Mouse (Mus musculus): ENCODE data around the gene Irf2bp1. TPM values are rescaled to one million over a fixed set of nuclear protein-coding genes. Genes with fewer than 3 reads are reported as not detected.

The Irf2bp1 gene
- polyA plus RNA-seq, 1 experiment from 2014 or later, result 22.1 TPM

DNA sequence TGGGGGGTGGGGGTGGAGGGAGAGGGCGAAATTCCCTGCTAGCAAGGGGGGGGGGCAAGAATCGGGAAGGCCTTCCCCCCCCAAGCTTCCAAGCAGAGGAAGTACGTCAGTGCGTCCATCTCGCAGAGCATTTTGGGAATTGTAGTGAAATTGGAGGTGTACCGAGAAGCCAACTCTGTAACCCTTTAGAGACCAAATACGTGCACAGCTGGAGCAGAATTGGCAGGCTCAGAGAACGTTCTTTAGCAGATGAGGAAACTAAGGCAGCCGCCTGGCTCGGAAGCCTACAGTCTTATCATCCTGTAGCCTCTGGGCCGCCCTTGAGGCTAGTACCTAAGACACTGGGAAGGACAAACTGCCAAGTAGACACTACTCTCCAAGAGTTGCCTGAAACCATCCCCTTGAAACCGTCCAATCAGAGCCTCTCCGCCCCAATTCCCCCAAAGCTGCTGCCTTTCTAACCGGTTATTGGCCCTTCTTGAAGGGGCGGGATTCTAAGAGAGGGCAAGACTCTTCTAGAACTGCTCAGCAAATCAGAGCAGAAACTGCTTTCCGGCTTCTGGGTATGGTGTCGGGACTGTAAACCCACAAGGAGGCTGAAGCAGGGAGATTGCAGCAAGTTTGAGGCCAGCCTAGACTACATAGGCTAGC is 871 bp upstream of the Irf2bp1 start:
- Histone ChIP-seq H3K36me3 (replicated peaks) (peaks cover 37% of the 10 kb centered on the region), H3K27ac (peak overlapping the region; percentile 85), H3K27me3 (ENCODE audit: poor library complexity, severe bottlenecking) (no peaks in the 10 kb centered on the region), H3K9me3 (no peaks in the 10 kb centered on the region), H3K4me3 (peak overlapping the region; percentile 46), H3K4me1 (peaks cover 79% of the 10 kb centered on the region)
- DNase-seq (ENCODE audit: extremely low spot score, low spot score), result peak; percentile 78
- WGBS, result 2% methylated on average over 17 of the region's 17 CpGs

DNA sequence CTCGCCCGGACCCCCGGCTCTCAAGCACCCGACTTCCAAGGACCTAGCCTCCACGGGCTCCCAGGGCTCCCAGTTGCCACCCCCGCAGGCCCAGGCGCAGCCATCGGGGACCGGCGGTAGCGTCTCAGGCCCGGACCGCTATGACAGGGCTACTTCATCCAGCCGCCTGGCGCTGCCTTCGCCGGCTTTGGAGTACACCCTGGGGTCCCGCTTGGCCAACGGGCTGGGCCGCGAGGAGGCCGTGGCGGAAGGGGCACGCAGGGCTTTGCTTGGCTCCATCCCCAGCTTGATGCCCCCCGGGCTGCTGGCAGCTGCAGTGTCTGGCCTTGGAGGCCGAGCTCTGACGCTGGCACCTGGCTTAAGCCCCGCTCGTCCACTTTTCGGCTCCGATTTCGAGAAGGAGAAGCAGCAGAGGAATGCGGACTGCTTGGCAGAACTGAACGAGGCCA is 811 bp downstream of the Irf2bp1 start:
- H3K36me3 ChIP-seq (replicated peaks), result peaks cover 40% of the 10 kb centered on the region
- H3K27me3 ChIP-seq (ENCODE audit: poor library complexity, severe bottlenecking), result no peaks in the 10 kb centered on the region
- peaks cover 75% of the 10 kb centered on the region for H3K4me1 ChIP-seq
- H3K27ac ChIP-seq, result peak overlapping the region; percentile 95
- WGBS, result 10% methylated on average over 34 of the region's 34 CpGs
- no peaks in the 10 kb centered on the region for H3K9me3 ChIP-seq
- H3K4me3 ChIP-seq, result peak overlapping the region; percentile 85
- DNase-seq (ENCODE audit: extremely low spot score, low spot score), result no peak

DNA sequence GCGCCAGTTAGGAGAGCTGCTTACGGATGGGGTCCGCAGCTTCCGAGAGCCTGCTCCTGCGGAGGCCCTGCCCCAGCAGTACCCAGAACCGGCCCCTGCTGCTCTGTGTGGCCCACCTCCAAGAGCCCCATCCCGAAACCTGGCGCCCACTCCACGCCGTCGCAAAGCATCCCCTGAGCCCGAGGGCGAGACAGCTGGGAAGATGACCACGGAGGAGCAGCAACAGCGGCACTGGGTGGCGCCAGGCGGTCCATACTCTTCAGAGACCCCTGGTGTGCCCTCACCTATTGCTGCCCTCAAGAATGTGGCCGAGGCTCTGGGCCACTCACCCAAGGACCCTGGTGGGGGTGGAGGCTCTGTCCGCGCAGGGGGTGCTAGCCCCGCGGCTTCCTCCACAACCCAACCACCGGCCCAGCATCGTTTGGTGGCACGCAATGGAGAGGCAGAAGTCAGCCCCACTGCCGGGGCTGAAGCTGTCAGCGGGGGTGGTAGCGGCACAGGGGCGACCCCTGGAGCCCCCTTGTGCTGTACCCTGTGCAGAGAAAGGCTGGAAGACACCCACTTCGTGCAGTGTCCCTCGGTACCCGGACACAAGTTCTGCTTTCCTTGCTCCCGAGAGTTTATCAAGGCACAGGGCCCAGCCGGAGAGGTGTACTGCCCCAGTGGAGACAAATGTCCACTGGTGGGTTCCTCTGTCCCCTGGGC is 1.7 kb downstream of the Irf2bp1 start:
- 84% methylated on average over 34 of the region's 34 CpGs for WGBS
- Histone ChIP-seq H3K27ac (0 out of 2 replicates have a peak overlapping the region, but pooled peaks have one; percentile 8), H3K9me3 (no peaks in the 10 kb centered on the region), H3K4me3 (peak overlapping the region; percentile 85), H3K27me3 (ENCODE audit: poor library complexity, severe bottlenecking) (no peaks in the 10 kb centered on the region), H3K36me3 (replicated peaks) (peaks cover 38% of the 10 kb centered on the region), H3K4me1 (peaks cover 68% of the 10 kb centered on the region)
- DNase-seq (ENCODE audit: extremely low spot score, low spot score), result no peak

DNA sequence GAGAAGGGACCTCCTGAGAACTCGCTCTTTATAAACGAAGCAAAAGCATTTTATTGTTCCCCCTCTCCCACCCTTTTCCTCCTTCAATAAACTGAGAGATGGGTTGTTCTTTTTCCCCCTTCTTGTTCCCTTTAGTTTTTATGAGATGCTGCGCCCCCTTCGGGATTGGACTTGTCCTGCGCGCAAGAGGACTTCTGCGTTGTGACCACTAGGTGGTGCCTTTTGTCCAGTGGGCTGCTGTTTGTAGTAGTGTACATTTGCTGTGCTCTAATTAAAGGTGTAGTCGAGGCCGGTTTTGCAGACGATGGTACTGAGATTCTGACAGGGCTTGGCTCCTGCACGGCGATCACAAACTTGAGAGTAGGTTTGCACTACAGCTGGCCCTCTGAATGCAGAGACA is 2.6 kb downstream of the Irf2bp1 start:
- Histone ChIP-seq H3K36me3 (replicated peaks) (peaks cover 35% of the 10 kb centered on the region), H3K4me3 (peak overlapping the region; percentile 85; the same call in 1 of the 2 replicates), H3K27me3 (ENCODE audit: poor library complexity, severe bottlenecking) (no peaks in the 10 kb centered on the region), H3K9me3 (no peaks in the 10 kb centered on the region), H3K4me1 (peaks cover 59% of the 10 kb centered on the region), H3K27ac (no peak overlapping the region)
- WGBS, result 7% methylated on average over 12 of the region's 12 CpGs
- DNase-seq (ENCODE audit: extremely low spot score, low spot score), result peak; percentile 83

DNA sequence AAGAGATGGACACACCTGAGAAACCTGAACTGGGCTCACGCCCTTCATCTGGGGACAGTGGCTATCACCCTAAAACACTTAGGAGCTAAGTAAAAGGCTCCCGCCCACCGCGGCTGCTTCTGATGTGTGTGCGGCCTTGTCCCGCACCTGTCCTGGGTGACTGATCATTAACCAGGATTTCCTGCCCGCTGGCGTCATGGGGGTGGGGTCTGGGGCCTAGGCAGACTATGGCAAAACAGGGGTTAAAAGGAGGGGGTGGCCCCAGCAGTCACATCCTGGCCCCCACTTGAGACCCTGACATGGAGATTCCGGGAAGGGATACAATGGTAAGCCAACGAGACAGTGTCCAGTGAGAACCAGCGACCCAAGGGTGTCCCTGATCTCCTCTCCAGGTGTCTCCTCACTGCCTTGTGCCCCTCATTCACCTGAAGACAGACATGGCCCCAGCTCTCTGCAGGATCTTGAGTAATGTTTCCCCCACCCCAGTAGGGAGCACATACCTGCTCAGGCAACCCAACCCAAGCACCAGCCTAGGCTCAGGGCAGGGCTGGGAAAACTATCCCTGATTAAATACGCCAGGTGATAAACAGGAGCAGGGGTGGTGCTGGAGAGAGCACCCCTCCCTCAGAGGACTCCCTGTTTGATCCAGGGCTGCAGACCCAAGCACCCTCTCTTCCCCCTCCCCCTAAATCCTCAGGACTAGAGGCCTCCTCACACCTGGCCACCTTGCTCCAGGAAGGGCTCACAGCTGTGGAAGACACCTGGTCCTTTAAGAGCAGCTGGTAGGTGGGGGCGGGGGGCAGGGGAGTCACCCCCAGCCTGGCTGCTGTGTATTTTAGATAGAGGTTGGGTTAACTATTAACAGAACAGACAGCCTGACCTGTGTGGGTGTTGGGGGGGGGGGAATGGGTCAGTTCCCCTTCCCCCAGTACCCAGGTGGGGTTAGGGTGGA is 3.5 kb downstream of the Irf2bp1 start:
- DNase-seq (ENCODE audit: extremely low spot score, low spot score), result no peak
- no peaks in the 10 kb centered on the region for H3K27me3 ChIP-seq (ENCODE audit: poor library complexity, severe bottlenecking)
- peaks cover 61% of the 10 kb centered on the region for H3K4me1 ChIP-seq
- no peaks in the 10 kb centered on the region for H3K9me3 ChIP-seq
- no peak overlapping the region for H3K27ac ChIP-seq
- 79% methylated on average over 13 of the region's 13 CpGs for WGBS
- 0 out of 2 replicates have a peak overlapping the region, but pooled peaks have one; percentile 18 for H3K4me3 ChIP-seq
- H3K36me3 ChIP-seq (replicated peaks), result peaks cover 35% of the 10 kb centered on the region

DNA sequence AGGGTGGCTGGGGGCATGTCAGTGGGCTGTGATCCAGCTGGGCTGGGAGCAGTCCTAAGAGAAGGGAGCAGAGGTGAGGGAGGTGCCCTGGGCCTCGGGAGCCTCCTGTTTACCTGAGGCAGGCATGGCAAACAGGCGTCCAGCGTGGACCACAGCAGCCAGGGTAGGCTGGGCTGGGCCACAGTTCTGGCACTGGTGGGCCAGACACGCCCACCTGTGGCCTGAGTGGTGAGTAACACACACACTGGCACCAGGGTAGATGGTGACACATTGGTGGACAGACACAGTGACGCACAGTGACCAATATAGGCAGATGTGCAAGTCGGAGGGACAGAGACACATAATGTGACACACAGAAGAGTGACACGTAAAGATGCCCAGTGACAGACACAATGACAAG is 6.7 kb downstream of the Irf2bp1 start:
- Histone ChIP-seq H3K27me3 (ENCODE audit: poor library complexity, severe bottlenecking) (0 out of 2 replicates have a peak, but pooled peaks cover 3% of the 10 kb centered on the region), H3K9me3 (no peaks in the 10 kb centered on the region; the same call in 1 of the 2 replicates), H3K36me3 (replicated peaks) (peaks cover 25% of the 10 kb centered on the region), H3K27ac (no peak overlapping the region), H3K4me1 (peaks cover 47% of the 10 kb centered on the region), H3K4me3 (no peak overlapping the region)
- no peak for DNase-seq (ENCODE audit: extremely low spot score, low spot score)
- 83% methylated on average over 7 of the region's 7 CpGs for WGBS

DNA sequence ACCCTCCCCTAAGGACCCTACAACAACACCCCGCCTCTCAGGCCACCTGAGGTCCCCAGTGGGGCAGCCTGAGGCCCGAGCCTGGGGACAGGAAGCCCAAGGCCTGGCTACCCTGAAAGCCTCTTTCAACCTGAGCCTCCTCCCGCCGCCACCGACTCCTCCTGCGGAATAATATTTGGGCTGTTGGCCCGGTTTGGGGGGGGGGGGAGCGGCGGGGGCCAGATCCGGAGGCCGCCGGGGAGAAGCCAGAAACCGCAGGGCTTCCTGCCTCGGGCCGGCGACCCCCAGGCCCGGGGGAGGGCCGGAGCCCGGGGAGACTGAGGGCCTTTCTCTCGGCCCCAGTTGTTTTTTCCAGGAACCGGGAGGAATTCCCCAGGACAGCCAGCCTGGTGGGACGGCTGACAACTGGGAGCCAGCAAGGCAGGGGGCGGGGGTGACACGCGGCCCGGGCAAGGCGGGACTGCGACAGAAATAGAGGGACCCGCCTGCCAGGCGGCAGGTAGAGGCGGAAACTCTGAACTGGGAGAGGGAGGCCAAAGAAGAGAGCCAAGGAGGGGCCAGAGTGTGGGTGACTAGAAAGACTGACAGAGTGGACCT is 8.3 kb downstream of the Irf2bp1 start:
- 2% methylated on average over 31 of the region's 31 CpGs for WGBS
- H3K9me3 ChIP-seq, result no peaks in the 10 kb centered on the region; the same call in 1 of the 2 replicates
- 0 out of 2 replicates have a peak, but pooled peaks cover 3% of the 10 kb centered on the region for H3K27me3 ChIP-seq (ENCODE audit: poor library complexity, severe bottlenecking)
- DNase-seq (ENCODE audit: extremely low spot score, low spot score), result peak; percentile 42
- peak overlapping the region; percentile 51 for H3K4me3 ChIP-seq
- peaks cover 32% of the 10 kb centered on the region for H3K4me1 ChIP-seq
- peak overlapping the region; percentile 86 for H3K27ac ChIP-seq
- H3K36me3 ChIP-seq (replicated peaks), result peaks cover 11% of the 10 kb centered on the region

DNA sequence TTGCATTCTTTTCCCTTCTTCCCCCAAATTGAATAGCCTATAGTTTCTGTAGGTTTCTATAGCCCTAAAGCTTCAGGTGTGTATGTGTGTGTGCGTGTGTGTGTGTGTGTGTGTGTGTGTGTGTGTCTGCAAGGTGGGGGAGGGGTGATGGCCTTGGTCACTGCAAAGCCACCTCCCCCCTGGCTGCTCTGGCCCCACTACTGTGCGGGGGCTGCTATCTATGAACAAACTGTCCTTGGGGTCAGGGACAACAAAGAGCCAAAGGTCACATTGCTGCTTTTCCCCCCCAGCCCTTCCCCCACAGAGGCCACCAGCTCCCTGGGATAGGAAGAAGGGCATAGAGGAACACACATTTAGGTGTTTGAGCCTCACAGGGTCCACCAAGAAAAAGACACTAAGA is 9.0 kb downstream of the Irf2bp1 start:
- peaks cover 3% of the 10 kb centered on the region; the same call in 1 of the 2 replicates for H3K36me3 ChIP-seq (replicated peaks)
- H3K27ac ChIP-seq, result no peak overlapping the region
- H3K9me3 ChIP-seq, result no peaks in the 10 kb centered on the region; the same call in 1 of the 2 replicates
- DNase-seq (ENCODE audit: extremely low spot score, low spot score), result no peak
- no peak overlapping the region for H3K4me3 ChIP-seq
- 0 out of 2 replicates have a peak, but pooled peaks cover 3% of the 10 kb centered on the region for H3K27me3 ChIP-seq (ENCODE audit: poor library complexity, severe bottlenecking)
- H3K4me1 ChIP-seq, result peaks cover 24% of the 10 kb centered on the region
- 50% methylated on average over 2 of the region's 2 CpGs for WGBS

DNA sequence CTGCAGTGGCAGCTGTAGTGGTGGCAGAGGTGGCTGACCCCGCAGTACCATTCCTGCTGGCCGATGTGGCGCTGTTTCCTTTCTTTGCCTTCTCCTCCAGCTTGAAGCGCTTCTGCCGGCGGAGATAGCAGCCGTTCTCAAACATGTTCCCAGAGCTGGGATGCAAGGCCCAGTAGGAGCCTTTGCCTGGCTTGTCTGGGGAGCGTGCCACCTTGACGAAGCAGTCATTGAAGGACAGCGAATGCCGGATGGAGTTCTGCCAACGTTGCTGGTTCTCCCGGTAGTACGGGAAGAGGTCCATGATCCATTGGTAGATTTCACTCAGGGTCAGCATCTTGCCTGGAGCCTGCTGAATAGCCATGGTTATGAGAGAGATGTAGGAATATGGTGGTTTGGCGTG is 10.6 kb downstream of the Irf2bp1 start:
- Histone ChIP-seq H3K4me1 (peaks cover 20% of the 10 kb centered on the region), H3K4me3 (no peak overlapping the region), H3K36me3 (replicated peaks) (no peaks in the 10 kb centered on the region), H3K27me3 (ENCODE audit: poor library complexity, severe bottlenecking) (0 out of 2 replicates have a peak, but pooled peaks cover 3% of the 10 kb centered on the region), H3K9me3 (no peaks in the 10 kb centered on the region; the same call in 1 of the 2 replicates), H3K27ac (no peak overlapping the region)
- DNase-seq (ENCODE audit: extremely low spot score, low spot score), result no peak
- 64% methylated on average over 15 of the region's 15 CpGs for WGBS

DNA sequence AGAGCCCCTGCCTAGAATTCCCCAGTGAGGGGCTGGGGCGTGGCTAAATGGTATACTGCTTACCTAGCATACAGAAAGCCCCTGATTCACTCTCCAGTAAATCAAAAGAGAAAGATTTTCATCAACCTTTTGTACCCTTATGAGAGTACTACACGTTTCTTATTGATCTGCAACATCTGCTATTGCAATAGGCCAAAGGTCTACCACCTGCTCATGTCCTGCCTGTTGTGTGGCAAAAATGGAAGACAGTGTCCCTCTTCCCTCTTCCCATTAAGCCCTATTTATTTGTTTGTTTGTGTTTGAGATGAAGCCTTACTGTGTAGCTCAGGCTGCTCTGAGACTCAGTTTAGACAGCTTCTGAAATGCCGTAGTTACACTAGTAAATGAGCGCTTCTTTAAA is 12.2 kb downstream of the Irf2bp1 start:
- H3K27ac ChIP-seq, result no peak overlapping the region
- H3K9me3 ChIP-seq, result no peaks in the 10 kb centered on the region; the same call in 1 of the 2 replicates
- DNase-seq (ENCODE audit: extremely low spot score, low spot score), result no peak
- peaks cover 15% of the 10 kb centered on the region for H3K27me3 ChIP-seq (ENCODE audit: poor library complexity, severe bottlenecking)
- 89% methylated on average over 4 of the region's 4 CpGs for WGBS
- H3K4me1 ChIP-seq, result peaks cover 19% of the 10 kb centered on the region
- no peak overlapping the region for H3K4me3 ChIP-seq
- no peaks in the 10 kb centered on the region for H3K36me3 ChIP-seq (replicated peaks)

DNA sequence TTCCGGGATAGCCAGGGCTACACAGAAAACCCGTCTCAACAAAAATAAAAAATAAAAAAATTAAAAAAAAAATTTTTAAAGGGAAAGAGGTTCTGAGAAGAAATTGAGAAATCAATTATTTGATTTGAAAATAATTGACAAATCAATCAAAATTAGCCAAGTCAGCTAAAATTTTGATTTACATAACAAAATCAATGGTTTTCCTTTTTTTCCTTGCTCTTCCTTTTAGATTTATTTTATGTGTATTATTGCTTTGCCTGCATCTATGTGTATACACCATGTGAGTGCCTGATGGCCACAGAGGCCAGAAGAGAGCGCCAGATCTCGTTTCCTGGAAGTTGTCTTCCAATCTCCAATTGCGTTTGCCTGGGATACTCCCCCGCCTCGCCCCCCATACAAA is 14.1 kb downstream of the Irf2bp1 start:
- Histone ChIP-seq H3K36me3 (replicated peaks) (no peaks in the 10 kb centered on the region), H3K9me3 (no peaks in the 10 kb centered on the region; the same call in 1 of the 2 replicates), H3K27me3 (ENCODE audit: poor library complexity, severe bottlenecking) (peaks cover 34% of the 10 kb centered on the region), H3K4me1 (peaks cover 4% of the 10 kb centered on the region), H3K27ac (no peak overlapping the region), H3K4me3 (no peak overlapping the region)
- no peak for DNase-seq (ENCODE audit: extremely low spot score, low spot score)
- 88% methylated on average over 7 of the region's 7 CpGs for WGBS

DNA sequence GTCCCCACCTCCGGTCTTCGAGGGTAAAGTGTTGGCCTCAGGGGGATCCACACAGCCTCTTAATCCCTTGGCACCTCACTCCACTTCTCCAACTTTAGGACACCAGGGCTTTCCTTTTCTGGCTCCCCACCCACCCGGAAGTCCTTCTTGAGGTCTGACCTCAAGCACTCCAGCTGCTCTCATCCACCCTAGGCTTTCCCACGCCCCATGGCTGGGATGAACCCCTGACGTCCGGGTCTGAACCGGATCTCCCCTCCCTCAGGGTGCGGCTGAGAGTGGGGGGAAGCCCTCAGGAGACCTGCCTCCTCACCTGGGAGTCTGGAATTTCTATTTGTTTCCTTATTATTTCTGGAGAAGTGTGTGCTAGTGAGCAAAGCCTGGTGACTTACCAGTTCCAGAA is 17.2 kb downstream of the Irf2bp1 start:
- Histone ChIP-seq H3K9me3 (no peaks in the 10 kb centered on the region), H3K27me3 (ENCODE audit: poor library complexity, severe bottlenecking) (peaks cover 42% of the 10 kb centered on the region), H3K4me1 (peaks cover 23% of the 10 kb centered on the region), H3K36me3 (replicated peaks) (no peaks in the 10 kb centered on the region), H3K27ac (no peak overlapping the region), H3K4me3 (no peak overlapping the region)
- WGBS, result 28% methylated on average over 8 of the region's 8 CpGs
- DNase-seq (ENCODE audit: extremely low spot score, low spot score), result no peak

All from forebrain, embryonic 10.5 days (tissue).